Mouse (Mus musculus) liver, postnatal 0 days (tissue): ENCODE data around the gene Prss28. TPM values are rescaled to one million over a fixed set of nuclear protein-coding genes. Genes with fewer than 3 reads are reported as not detected.
A peak's percentile ranks its signal among the peaks of the same experiment; 100 is the strongest.

Source experiments
- ATAC-seq: fragments of 200-750 bp; cut with Nextera tagmentation; 2 replicates; pipeline ENCODE4 v1.8.0; 2017; ENCODE audit warnings: mild to moderate bottlenecking, moderate library complexity
- DNase-seq: peaks from one replicate; pipeline ENCODE4 v3.0.0-alpha.2; 2016
- H3K27ac ChIP-seq: fragments of 300-500 bp; sonication (generic); 2 replicates; pipeline ENCODE4 v1.5.1; 2014; ENCODE audit warnings: antibody characterized with exemption, moderate library complexity, mild to moderate bottlenecking, low read depth
- H3K27me3 ChIP-seq: fragments of 300-500 bp; sonication (generic); 2 replicates; pipeline ENCODE4 v1.6.1; 2014; ENCODE audit warnings: low read length, control low read depth, mixed read lengths; ENCODE audit not compliant: insufficient read depth
- H3K36me3 ChIP-seq: fragments of 300-500 bp; sonication (generic); replicated peaks from 2 replicates; pipeline ENCODE4 v1.6.1; 2014; ENCODE audit warnings: mild to moderate bottlenecking, control low read depth, low read length, moderate library complexity, mixed read lengths; ENCODE audit not compliant: insufficient read depth
- H3K4me1 ChIP-seq: fragments of 300-500 bp; sonication (generic); 2 replicates; pipeline ENCODE4 v1.6.1; 2014; ENCODE audit warnings: antibody characterized with exemption, mild to moderate bottlenecking, control low read depth; ENCODE audit not compliant: insufficient read depth
- H3K4me2 ChIP-seq: fragments of 300-500 bp; sonication (generic); 2 replicates; pipeline ENCODE4 v1.6.1; 2014; ENCODE audit warnings: low read depth, mild to moderate bottlenecking, low read length, moderate library complexity, mixed read lengths
- H3K4me3 ChIP-seq: fragments of 300-500 bp; sonication (generic); 2 replicates; pipeline ENCODE4 v1.5.1; 2014; ENCODE audit warnings: low read depth, low read length
- H3K9ac ChIP-seq: fragments of 300-500 bp; sonication (generic); replicated peaks from 2 replicates; pipeline ENCODE4 v1.6.1; 2014; ENCODE audit warnings: mild to moderate bottlenecking, moderate library complexity
- H3K9me3 ChIP-seq: fragments of 300-500 bp; sonication (generic); 2 replicates; pipeline ENCODE4 v1.6.1; 2016; ENCODE audit warnings: mild to moderate bottlenecking, control low read depth, low read length, mixed read lengths
- CTCF ChIP-seq: sonication (generic); IDR thresholded peaks from 2 replicates; pipeline ENCODE4 v1.5.1; 2016; ENCODE audit warnings: antibody characterized with exemption, low read depth
- EP300 ChIP-seq: IDR thresholded peaks from 2 replicates; pipeline ENCODE4 v1.6.1; 2016; ENCODE audit warnings: antibody characterized with exemption, low read depth, mild to moderate bottlenecking
- WGBS: fragments of 180-500 bp; shearing (Covaris S2); extraction: QIAGEN DNeasy Blood & Tissue Kit; methylation state at CpG from one replicate; pipeline ENCODE4 v1.1.7; 2014; ENCODE audit not compliant: insufficient replicate concordance; 5-methylcytosine and 5-hydroxymethylcytosine counted together
- polyA plus RNA-seq: library from polyadenylated mRNA; unstranded; fragments of >200 nt; fragmentation: Nextera tagmentation; extraction: Ambion mirVana; gene quantifications from 2 replicates; pipeline ENCODE4 v1.2.1, GENCODE M21; 2015

The Prss28 gene
- polyA plus RNA-seq, 1 experiment from 2014 or later = not detected

GRCm38 (mm10) chr17:25332321-25332720, 23.9 kb downstream of the Prss28 start:
- 38% methylated on average over 9 of the region's 9 CpGs for WGBS
- Histone ChIP-seq H3K9me3 (no peaks in the 10 kb centered on the region), H3K36me3 (no peaks in the 10 kb centered on the region), H3K4me2 (no peak overlapping the region), H3K9ac (no peak overlapping the region), H3K4me1 (no peaks in the 10 kb centered on the region), H3K27me3 (0 out of 2 replicates have a peak, but pooled peaks cover 4% of the 10 kb centered on the region), H3K4me3 (no peak overlapping the region), H3K27ac (no peak overlapping the region)
- TF ChIP-seq CTCF (no peak), EP300 (no peak)
- no peak for ATAC-seq
- no peak for DNase-seq

GRCm38 (mm10) chr17:25333943-25334342, 25.5 kb downstream of the Prss28 start:
- TF ChIP-seq EP300 (no peak), CTCF (peak; percentile 95)
- Histone ChIP-seq H3K4me1 (peaks cover 3% of the 10 kb centered on the region; the same call in 1 of the 2 replicates), H3K27me3 (0 out of 2 replicates have a peak, but pooled peaks cover 4% of the 10 kb centered on the region), H3K36me3 (no peaks in the 10 kb centered on the region), H3K4me3 (no peak overlapping the region), H3K9ac (no peak overlapping the region), H3K27ac (no peak overlapping the region), H3K4me2 (no peak overlapping the region), H3K9me3 (no peaks in the 10 kb centered on the region)
- 2% methylated on average over 8 of the region's 8 CpGs for WGBS
- DNase-seq (peak; percentile 77), ATAC-seq (0 out of 2 replicates have a peak, but pooled peaks have one; percentile 38)

GRCm38 (mm10) chr17:25338218-25338617, 29.8 kb downstream of the Prss28 start:
- H3K36me3 ChIP-seq = no peaks in the 10 kb centered on the region
- 0 out of 2 replicates have a peak, but pooled peaks cover 4% of the 10 kb centered on the region for H3K27me3 ChIP-seq
- DNase-seq (peak; percentile 26), ATAC-seq (peak; percentile 26)
- no peak overlapping the region for H3K4me3 ChIP-seq
- no peak overlapping the region for H3K4me2 ChIP-seq
- WGBS = 62% methylated on average over 4 of the region's 4 CpGs
- TF ChIP-seq EP300 = no peak
- H3K9me3 ChIP-seq = no peaks in the 10 kb centered on the region
- H3K9ac ChIP-seq = no peak overlapping the region
- H3K27ac ChIP-seq = peak overlapping the region; percentile 60
- H3K4me1 ChIP-seq = peaks cover 17% of the 10 kb centered on the region

- DNase-seq = peak; percentile 50
- 72% methylated on average over 6 of the region's 6 CpGs for WGBS
- Histone ChIP-seq H3K4me3 (no peak overlapping the region), H3K4me1 (peaks cover 17% of the 10 kb centered on the region), H3K9me3 (no peaks in the 10 kb centered on the region), H3K4me2 (no peak overlapping the region), H3K27me3 (no peaks in the 10 kb centered on the region), H3K27ac (peak overlapping the region; percentile 68), H3K9ac (no peak overlapping the region), H3K36me3 (no peaks in the 10 kb centered on the region)
- peak; percentile 54 for ATAC-seq
- TF ChIP-seq CTCF (no peak), EP300 (no peak)
These were observed 31.6 kb downstream of the Prss28 start for GRCm38 (mm10) chr17:25340003-25340402.

- no peak overlapping the region for H3K4me2 ChIP-seq
- peak overlapping the region; percentile 71 for H3K27ac ChIP-seq
- H3K36me3 ChIP-seq = no peaks in the 10 kb centered on the region
- peak; percentile 93 for ATAC-seq
- no peak for TF ChIP-seq EP300
- no peak for TF ChIP-seq CTCF
- no peaks in the 10 kb centered on the region for H3K9me3 ChIP-seq
- H3K27me3 ChIP-seq = no peaks in the 10 kb centered on the region
- WGBS = 54% methylated on average over 3 of the region's 3 CpGs
- H3K4me1 ChIP-seq = peaks cover 17% of the 10 kb centered on the region
- peak; percentile 76 for DNase-seq
- H3K9ac ChIP-seq = no peak overlapping the region
- H3K4me3 ChIP-seq = no peak overlapping the region
These were observed 33.0 kb downstream of the Prss28 start for GRCm38 (mm10) chr17:25341490-25341889.

GRCm38 (mm10) chr17:25345462-25345861, 37.0 kb downstream of the Prss28 start, which contains the start of gene Tpsab1:
Tpsab1 (minus strand) TSS chr17:25345562.
- 77% methylated on average over 4 of the region's 4 CpGs for WGBS
- no peaks in the 10 kb centered on the region for H3K36me3 ChIP-seq
- H3K9ac ChIP-seq = no peak within 1 kb of the TSS
- no peak within 1 kb of the TSS for H3K4me2 ChIP-seq
- H3K27me3 ChIP-seq = no peaks in the 10 kb centered on the region
- no peaks in the 10 kb centered on the region for H3K9me3 ChIP-seq
- TF ChIP-seq EP300 = no peak
- TF ChIP-seq CTCF = no peak
- peaks cover 12% of the 10 kb centered on the region for H3K4me1 ChIP-seq
- H3K27ac ChIP-seq = no peak within 1 kb of the TSS
- no peak within 1 kb of the TSS for H3K4me3 ChIP-seq
- DNase-seq = no peak
- ATAC-seq = no peak
